Mouse (Mus musculus) gastrocnemius, postnatal 10 days (tissue): ENCODE results near the gene Pbx3. TPM values are rescaled to one million over a fixed set of nuclear protein-coding genes. Genes with fewer than 3 reads are reported as not detected.

Experiments used
- DNase-seq: peaks from one replicate; pipeline ENCODE4 v3.0.0; 2021; ENCODE audit warnings: mixed read lengths
- total RNA-seq, 2 experiments: library from RNA; stranded (reverse); gene quantifications; 2 replicates each; pipeline ENCODE4 v1.2.3; 2021

Pbx3 gene
- total RNA-seq, 2 experiments from 2014 or later: 5.7 to 6.9 TPM

GRCm38 (mm10) chr2:34221477-34221876, 151.5 kb downstream of the Pbx3 start:
- no peak for DNase-seq

DNA sequence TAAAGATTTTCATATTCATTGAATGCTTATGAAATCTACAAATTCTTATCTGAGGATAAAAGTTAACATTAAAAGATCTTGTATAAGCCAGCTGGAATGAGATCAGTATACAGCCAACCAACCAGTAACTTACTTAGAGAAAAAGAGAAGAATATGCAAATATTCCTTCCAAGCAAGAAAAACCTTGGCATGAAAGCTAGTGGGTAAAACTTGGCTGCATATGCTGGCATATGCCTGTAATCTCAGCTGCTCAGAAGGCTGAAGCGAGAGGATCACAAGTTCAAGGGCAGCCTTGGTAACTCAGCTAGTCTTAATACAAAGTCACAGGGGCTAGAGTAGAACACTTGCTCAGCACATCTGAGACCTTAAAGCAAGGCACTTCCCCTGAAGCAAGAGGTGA, 153.8 kb downstream of the Pbx3 start:
- no peak for DNase-seq

DNA sequence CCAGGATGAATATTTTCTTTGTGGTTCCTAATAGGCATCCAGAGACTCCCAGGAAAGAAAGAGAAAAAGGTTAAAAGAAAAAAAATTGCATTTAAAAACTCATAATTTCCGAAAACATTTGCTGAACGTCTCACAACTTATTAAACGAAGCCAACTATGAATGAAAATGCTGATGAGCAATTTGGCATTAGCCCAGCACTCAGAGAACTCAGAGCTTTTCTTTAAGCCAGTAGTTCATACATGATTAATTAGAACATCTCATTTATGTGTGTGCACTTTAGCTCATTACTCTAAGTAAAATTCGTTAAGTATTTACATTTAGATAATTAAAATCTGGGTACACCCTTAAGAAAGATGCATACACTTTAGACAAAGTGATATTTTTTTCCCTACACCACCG, 155.3 kb downstream of the Pbx3 start:
- DNase-seq: no peak

GRCm38 (mm10) chr2:34215496-34215895, 157.4 kb downstream of the Pbx3 start:
- no peak for DNase-seq

GRCm38 (mm10) chr2:34212418-34212817, 160.5 kb downstream of the Pbx3 start:
- no peak for DNase-seq

- no peak for DNase-seq
These were observed 168.1 kb downstream of the Pbx3 start for GRCm38 (mm10) chr2:34204797-34205196.

DNA sequence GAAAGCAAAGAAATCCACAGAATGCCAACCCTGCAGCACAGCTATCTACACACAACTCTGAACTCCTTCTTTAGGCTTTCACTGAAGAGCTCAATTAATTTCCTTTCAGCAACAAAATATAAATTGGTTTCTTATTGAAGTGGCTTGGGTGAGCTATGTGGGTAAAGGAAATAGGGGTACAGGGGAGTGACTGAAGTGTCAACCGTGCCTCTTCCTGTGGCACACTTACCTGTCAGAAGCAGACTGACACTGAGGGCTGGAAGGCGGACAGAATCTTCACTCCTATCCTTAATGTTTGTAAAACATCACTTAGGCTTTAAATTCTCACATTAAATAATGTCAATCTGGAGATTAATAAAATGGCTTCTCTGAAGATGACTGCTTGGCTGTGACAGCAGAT, 168.6 kb downstream of the Pbx3 start:
- DNase-seq: no peak

GRCm38 (mm10) chr2:34193870-34194820, 178.8 kb downstream of the Pbx3 start:
- no peak for DNase-seq

DNA sequence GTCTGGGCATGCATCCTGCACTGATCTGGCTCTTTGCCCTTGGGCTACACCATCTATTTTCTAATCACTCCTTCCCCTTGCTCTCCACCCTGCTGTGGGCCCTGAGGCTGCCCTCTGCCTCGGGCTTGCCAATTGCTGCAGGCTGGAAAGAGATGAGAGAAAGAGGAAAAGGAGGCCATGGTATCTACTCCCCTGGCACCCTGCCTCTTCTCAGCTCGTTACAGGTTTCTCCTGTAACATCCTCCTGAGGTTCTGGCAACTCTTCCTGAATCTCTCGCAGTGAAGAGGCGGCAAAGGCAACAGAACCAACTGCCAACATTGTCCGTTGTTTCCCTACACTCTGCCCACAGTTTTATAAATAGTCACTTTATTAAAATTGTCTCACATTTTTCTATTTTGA, 179.7 kb downstream of the Pbx3 start:
- no peak for DNase-seq

DNA sequence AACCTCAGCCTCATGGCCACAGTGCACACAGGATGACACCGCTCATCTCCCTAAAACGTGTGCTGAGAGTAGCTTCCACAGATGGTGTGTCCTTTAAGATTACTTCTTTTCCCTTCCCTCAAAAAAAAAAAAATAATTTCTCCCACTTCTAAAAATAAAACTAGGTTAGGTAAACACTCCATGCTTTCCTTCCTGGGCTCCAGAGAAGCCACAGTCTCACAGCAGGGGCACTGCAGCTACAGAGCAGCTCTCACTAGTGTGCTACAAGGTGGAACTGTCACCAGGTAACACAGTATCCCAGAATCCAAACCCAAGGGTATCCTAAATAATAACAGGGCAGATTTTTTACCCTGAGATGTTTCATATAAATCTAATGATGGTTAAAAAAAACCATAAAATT, 185.6 kb downstream of the Pbx3 start:
- no peak for DNase-seq

DNA sequence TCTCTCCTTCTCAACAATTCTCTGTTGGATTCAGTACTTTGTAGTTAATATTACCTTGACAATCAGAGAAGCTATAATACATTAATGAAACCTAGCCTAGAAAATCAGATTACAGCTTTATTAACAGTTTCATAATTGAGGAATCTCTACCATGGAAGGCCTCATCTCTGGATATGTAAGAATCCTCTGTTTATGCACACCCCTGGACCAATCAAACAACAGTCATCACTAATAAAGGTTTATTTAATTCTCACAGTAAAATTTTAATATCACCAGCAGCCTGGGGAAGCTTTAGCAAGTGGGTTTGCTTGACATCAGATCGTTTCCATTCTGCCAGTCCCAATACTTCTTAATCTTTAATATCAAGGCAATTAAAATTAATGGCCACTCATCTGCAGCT, 191.3 kb downstream of the Pbx3 start:
- DNase-seq: no peak

GRCm38 (mm10) chr2:34179299-34179698, 193.6 kb downstream of the Pbx3 start:
- no peak for DNase-seq

DNA sequence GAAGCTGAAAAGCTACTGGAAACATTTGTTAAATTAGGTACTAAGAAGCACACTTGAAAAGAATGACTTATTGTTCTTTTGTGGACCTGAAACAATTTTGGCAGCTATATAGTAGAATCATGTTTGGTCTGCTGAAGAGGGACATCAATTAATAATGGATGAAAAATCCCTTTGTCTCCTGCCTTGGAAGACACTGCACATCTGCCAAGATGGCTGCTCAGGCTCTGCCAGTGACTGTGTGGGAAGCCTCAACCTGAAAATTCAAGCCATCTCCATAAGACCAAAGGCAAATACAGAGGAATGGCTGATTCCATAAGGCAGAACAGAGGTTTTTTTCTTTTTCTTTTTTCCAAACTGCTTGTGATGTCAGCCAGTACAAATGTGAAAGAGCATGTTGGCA, 194.3 kb downstream of the Pbx3 start:
- DNase-seq: no peak

DNA sequence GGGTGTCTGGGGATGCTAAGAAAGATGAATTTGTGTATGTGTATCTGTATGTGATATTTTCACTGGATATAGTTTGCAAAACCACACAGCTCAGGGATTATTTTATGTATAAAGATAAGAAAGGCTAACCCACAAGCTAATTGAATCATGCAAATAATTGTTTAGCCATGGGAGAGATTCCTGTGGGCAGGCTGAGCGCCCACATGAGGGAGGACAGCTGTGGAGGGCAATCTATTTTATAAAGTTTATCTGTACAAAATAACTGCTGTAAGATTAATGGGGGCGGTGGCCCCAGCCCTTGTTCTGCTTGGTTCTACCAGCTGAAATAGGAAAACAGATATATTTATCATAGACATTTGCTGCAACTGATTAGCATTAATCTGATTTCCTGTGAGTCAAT, 202.5 kb downstream of the Pbx3 start:
- no peak for DNase-seq

GRCm38 (mm10) chr2:34169626-34170025, 203.3 kb downstream of the Pbx3 start:
- DNase-seq: no peak

DNA sequence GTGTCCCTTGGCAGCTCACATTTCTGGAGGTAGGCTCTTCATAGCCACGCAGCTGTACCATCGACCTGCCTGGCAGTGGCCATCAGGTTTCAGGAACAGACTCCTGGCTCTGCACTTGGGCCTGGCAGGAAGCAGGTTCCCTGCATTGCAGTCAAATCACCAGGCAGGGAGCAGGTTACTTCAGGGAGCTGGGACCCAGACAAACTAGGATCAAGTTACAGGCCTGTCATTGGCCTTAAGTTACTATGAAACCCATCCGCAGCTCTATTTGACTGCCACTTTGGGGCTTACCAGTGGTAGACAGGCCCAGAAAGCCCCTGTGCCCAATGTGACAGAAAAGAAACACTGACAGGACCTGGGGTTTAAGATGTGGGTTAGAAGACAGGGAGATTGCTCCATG, 204.8 kb downstream of the Pbx3 start:
- no peak for DNase-seq

- no peak for DNase-seq
These were observed 210.5 kb downstream of the Pbx3 start for GRCm38 (mm10) chr2:34162484-34162883.

DNA sequence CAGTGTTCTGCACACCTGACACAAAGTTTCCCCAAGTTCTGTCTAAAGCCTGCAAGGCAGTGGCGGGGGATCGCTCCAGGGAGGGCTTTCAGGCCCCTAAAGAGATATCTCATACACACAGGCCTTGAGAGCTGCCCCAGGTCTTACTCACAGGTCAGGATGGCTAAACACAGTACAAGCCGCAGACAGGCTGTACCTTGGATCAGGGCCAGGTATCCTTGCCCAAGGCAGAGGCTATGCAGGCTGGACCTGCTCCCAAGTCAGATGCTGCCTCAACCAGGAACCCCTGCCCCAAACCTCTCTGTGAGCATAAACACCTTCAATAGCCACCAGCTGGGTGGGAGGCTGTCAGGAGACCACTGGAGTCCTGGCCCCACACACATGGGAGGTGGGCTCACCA, 215.2 kb downstream of the Pbx3 start:
- DNase-seq: no peak

DNA sequence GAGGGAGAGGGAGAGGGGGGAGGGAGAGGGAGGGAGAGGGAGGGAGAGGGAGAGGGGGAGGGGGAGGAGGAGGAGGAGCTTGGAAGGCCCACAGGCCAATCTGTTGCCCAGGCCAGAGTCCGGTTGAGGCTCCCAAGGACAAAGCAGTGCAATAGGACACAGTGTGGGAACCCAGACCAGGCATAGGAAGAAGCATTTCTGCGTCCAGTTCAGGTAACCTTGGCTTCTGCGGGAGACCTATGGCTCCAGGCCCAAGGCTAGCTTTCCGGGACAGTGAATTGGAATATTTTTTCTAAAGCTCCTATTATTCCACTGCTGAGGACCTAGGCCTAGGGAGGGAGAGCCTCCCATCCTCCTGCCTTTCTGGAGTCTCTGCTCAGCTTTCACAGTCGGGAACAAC, 218.1 kb downstream of the Pbx3 start:
- no peak for DNase-seq

- DNase-seq: no peak
These were observed 219.6 kb downstream of the Pbx3 start for GRCm38 (mm10) chr2:34153336-34153735.

GRCm38 (mm10) chr2:34150560-34150959, 222.4 kb downstream of the Pbx3 start:
- DNase-seq: no peak

- no peak for DNase-seq
These were observed 224.7 kb downstream of the Pbx3 start for GRCm38 (mm10) chr2:34148214-34148613.

- no peak for DNase-seq
These were observed 225.5 kb downstream of the Pbx3 start for GRCm38 (mm10) chr2:34147476-34147875.

DNA sequence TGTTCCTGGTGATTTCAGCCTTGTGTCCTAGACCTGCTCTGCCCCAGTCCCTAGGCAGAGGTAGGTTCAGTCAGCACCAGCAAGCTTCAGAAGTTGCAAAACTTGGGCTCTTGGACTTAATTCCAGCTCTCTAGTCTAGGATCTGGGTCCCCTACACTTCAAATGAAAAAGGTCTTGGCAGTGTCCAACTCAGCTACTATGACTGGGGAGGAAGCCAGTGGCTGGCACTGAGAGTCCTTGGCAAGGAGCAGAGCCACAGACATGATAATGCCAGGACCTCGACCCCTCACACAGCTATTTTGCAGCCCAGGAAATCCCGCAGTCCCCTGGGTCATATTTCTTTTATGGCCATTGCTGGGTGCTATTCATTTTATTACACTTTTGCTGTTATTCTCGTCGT, 225.9 kb downstream of the Pbx3 start:
- DNase-seq: no peak
